ENCODE assay signal across 14 mouse cellular contexts in the genomic region with DNA sequence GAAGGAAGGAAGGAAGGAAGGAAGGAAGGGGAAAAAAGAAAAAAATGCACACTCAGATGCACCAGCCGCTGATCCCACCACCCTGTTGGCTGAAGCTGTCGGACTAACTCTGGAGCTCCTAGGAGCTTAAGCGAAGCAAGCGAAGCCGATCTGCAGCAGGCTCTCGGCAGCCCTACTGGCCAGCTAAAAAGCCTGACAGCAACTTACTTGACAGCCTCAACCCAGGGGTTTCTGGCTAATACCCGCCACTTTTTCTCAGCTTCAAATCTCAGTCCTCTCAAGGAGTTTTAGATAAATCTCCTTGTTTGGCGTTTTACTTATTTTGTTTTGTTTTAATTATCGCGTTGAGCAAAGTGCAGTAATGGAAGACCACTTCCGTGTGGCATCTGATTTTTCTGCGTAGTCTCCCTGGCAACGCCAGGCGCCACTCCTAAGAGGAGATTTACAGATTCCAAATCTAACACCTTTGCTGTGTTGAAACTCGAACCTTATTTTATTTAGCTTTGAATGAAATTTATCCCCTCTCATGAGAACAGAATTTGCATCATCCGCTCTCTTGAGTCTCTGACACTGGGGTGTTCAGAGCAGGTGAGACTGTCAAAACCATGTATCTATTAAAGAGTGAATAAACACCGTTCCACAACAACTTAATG. TPM values are rescaled to one million over a fixed set of nuclear protein-coding genes. Genes with fewer than 3 reads are reported as not detected.
A peak's percentile ranks its signal among the peaks of the same experiment; 100 is the strongest.
DNase-seq lines count a peak whose midpoint lies in the region; ATAC-seq and TF ChIP-seq lines count a peak whose summit lies in the region.
"Had no signal": no experiment of that assay in that cellular context is flagged by ENCODE, and none has a peak within 500 bp of the region (broad histone marks: within the 10 kb centered on the region; RNA-seq: fewer than 3 reads in every experiment).

No protein-coding gene starts in this region.

- no peak for TF ChIP-seq CTCF in cortical plate, adult 2 months (IDR thresholded peaks at IDR 0.05; ENCODE audit: extremely low read depth, insufficient read depth, low read length)
- TF ChIP-seq CTCF in lung, adult 2 months (IDR thresholded peaks at IDR 0.05; ENCODE audit: insufficient read depth, low read length) = no peak

- no peaks in the 10 kb centered on the region for H3K9me3 ChIP-seq in forebrain, embryonic 16.5 days (ENCODE audit: control insufficient read depth, low read length)
- no peaks in the 10 kb centered on the region for H3K9me3 ChIP-seq in midbrain, embryonic 13.5 days
- H3K9me3 ChIP-seq: embryonic facial prominence, embryonic 15.5 days; liver, embryonic 12.5 days had no signal

- WGBS in forebrain, embryonic 16.5 days = 5% methylated on average over 17 of the region's 17 CpGs
- 2% methylated on average over 17 of the region's 17 CpGs for WGBS in midbrain, embryonic 13.5 days
- 12% methylated on average over 17 of the region's 17 CpGs for WGBS in lung, adult 2 months

- no peak overlapping the region for H3K27ac ChIP-seq in cortical plate, adult 2 months (ENCODE audit: insufficient read depth, low read length)
- peak overlapping the region; percentile 82 for H3K27ac ChIP-seq in forebrain, embryonic 16.5 days (ENCODE audit: low read length)
- H3K27ac ChIP-seq in midbrain, embryonic 13.5 days = peak overlapping the region; percentile 80
- H3K27ac ChIP-seq: embryonic facial prominence, embryonic 15.5 days; liver, embryonic 12.5 days had no signal

- no peaks in the 10 kb centered on the region for H3K4me1 ChIP-seq in cortical plate, adult 2 months (ENCODE audit: control insufficient read depth, insufficient read depth, low read length)
- no peaks in the 10 kb centered on the region; the same call in 1 of the 2 replicates for H3K4me1 ChIP-seq in forebrain, embryonic 16.5 days (replicated peaks; ENCODE audit: control insufficient read depth, insufficient read depth, low read length)
- peaks cover 11% of the 10 kb centered on the region for H3K4me1 ChIP-seq in midbrain, embryonic 13.5 days (replicated peaks)
- H3K4me1 ChIP-seq in lung, adult 2 months (ENCODE audit: control insufficient read depth, insufficient read depth, low read length) = no peaks in the 10 kb centered on the region; the same call in 1 of the 2 replicates
- H3K4me1 ChIP-seq: embryonic facial prominence, embryonic 15.5 days; liver, embryonic 12.5 days had no signal

- TF ChIP-seq POLR2A in cortical plate, adult 2 months (IDR thresholded peaks at IDR 0.05; ENCODE audit: extremely low read depth, insufficient read depth, low read length) = no peak
- TF ChIP-seq POLR2A in lung, adult 2 months (IDR thresholded peaks at IDR 0.05; ENCODE audit: borderline replicate concordance, extremely low read depth, low read depth, low read length) = no peak

- H3K4me2 ChIP-seq in forebrain, embryonic 16.5 days (ENCODE audit: low read length) = peak overlapping the region; percentile 43
- H3K4me2 ChIP-seq in midbrain, embryonic 13.5 days (replicated peaks) = peak overlapping the region; percentile 53
- H3K4me2 ChIP-seq: liver, embryonic 12.5 days had no signal

- H3K9ac ChIP-seq in forebrain, embryonic 16.5 days (replicated peaks; ENCODE audit: low read depth, low read length) = no peak overlapping the region
- H3K9ac ChIP-seq in midbrain, embryonic 13.5 days (replicated peaks) = peak overlapping the region; percentile 59
- H3K9ac ChIP-seq: embryonic facial prominence, embryonic 15.5 days; liver, embryonic 12.5 days had no signal

- no peak for ATAC-seq in forebrain, embryonic 16.5 days
- no peak for ATAC-seq in midbrain, embryonic 13.5 days
- ATAC-seq: liver, embryonic 12.5 days had no signal

- peak overlapping the region; percentile 18 for H3K4me3 ChIP-seq in cortical plate, adult 2 months (ENCODE audit: insufficient read depth, low read length)
- peak overlapping the region; percentile 15 for H3K4me3 ChIP-seq in forebrain, embryonic 16.5 days (replicated peaks; ENCODE audit: low read length)
- H3K4me3 ChIP-seq in midbrain, embryonic 13.5 days (replicated peaks) = peak overlapping the region; percentile 20
- H3K4me3 ChIP-seq in lung, adult 2 months (replicated peaks; ENCODE audit: extremely low read depth, low read depth, low read length) = no peak overlapping the region
- H3K4me3 ChIP-seq: embryonic facial prominence, embryonic 15.5 days; liver, embryonic 12.5 days had no signal

- peak; percentile 72 for DNase-seq in embryo, embryonic 10.5 days (ENCODE audit: low spot score)
- no peak for DNase-seq in embryo, embryonic 10 days (ENCODE audit: low spot score)
- no peak for DNase-seq in lung, adult 18-20 months
- DNase-seq in lung, adult 2 months = no peak
- no peak for DNase-seq in spleen, postnatal 14 days (ENCODE audit: low spot score in 2 of 2)
- DNase-seq: gastrocnemius, postnatal 25 days; kidney, adult 18-20 months; layer of hippocampus, postnatal 36 days; spleen, adult 18-20 months had no signal

- peaks cover 39% of the 10 kb centered on the region for H3K27me3 ChIP-seq in forebrain, embryonic 16.5 days (replicated peaks; ENCODE audit: control insufficient read depth, insufficient read depth, low read length)
- H3K27me3 ChIP-seq in midbrain, embryonic 13.5 days = peaks cover 83% of the 10 kb centered on the region

- H3K36me3 ChIP-seq in forebrain, embryonic 16.5 days (ENCODE audit: control insufficient read depth, insufficient read depth) = no peaks in the 10 kb centered on the region
- no peaks in the 10 kb centered on the region for H3K36me3 ChIP-seq in midbrain, embryonic 13.5 days
- H3K36me3 ChIP-seq: embryonic facial prominence, embryonic 15.5 days; liver, embryonic 12.5 days had no signal

RNA-seq across cellular contexts. Expression of a gene that starts 27.4 kb away (rescaled TPM):
- polyA plus RNA-seq in cortical plate, adult 2 months (2012; rRNA removed) = 158 and 169 TPM in 2 replicates
- polyA plus RNA-seq in forebrain, embryonic 16.5 days (2015; fragmentation: Nextera tagmentation; extraction: Ambion mirVana) = 70.2 and 71.1 TPM in 2 replicates
- 76.9 and 83.2 TPM in 2 replicates for polyA plus RNA-seq in midbrain, embryonic 13.5 days (2015; fragmentation: Nextera tagmentation; extraction: Ambion mirVana)
- 26.7 and 30.7 TPM in 2 replicates for polyA plus RNA-seq in lung, adult 2 months (2012; rRNA removed)
